Mouse (Mus musculus) heart, adult 2 months (tissue): ENCODE measurements around the gene Fsip1.

Experiments used
- CTCF ChIP-seq: fragments of 200-600 bp; IDR thresholded peaks from 2 replicates; pipeline ENCODE4 v1.8.1; 2022; ENCODE audit warnings: antibody characterized with exemption, mild to moderate bottlenecking, moderate library complexity
- EP300 ChIP-seq: fragments of 200-500 bp; IDR thresholded peaks from 2 replicates; pipeline ENCODE4 v1.6.1; 2011; ENCODE audit warnings: low read depth, low read length, control low read depth; ENCODE audit not compliant: insufficient read depth

DNA sequence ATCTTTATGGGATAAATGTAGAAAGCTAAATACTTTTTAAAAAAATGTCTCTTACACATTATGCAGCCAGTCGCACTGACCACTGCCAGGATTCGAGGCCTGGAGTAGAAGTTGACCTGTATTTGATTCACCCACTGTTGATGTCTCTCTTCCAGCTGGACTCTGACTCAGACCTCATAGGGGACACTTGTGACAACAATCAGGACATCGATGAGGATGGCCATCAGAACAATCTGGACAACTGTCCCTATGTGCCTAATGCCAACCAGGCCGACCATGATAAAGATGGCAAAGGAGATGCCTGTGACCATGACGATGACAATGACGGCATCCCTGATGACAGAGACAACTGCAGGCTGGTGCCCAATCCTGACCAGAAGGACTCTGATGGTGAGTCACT lies 134.5 kb downstream of the Fsip1 start:
- no peak for TF ChIP-seq CTCF
- TF ChIP-seq EP300, result no peak
